Mouse (Mus musculus): ENCODE results near the gene Pabpc4.

The Pabpc4 gene

GRCm38 (mm10) chr4:123342642-123343470 lies 80.7 kb downstream of the Pabpc4 start, which contains the start of gene Bmp8a:
Gene Bmp8a, minus strand, starts transcription at chr4:123343252.
- CTCF ChIA-PET = interaction anchor here in 3 of 4 experiments (0.7 to 1.7 kb wide), 8 partner anchors 9 to 39 kb away, joined by 3 to 9 read pairs (median 4); no protein-coding TSS in a partner anchor
- POLR2A ChIA-PET = interaction anchor here in 3 of 4 experiments (0.5 to 7.6 kb wide), 37 partner anchors 8 to 574 kb away, joined by 3 to 61 read pairs (median 5); partner anchors contain the start of gene Rragc (in 1 of the 3)

DNA sequence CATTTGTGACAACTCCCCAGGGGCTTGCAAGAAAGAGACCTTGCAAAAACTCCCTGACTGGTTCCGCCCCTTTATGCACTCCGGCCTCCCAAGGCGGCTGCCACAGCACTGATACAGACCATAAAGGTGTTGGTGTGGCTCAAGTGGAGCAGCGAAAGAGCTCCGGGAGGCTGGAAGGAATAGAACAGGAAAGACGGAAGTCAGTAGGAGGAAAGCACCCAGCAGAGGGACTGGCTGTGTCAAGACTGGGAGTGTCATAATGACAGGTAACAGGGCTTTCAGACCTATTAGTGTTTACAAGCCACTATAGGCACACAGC lies 81.3 kb downstream of the Pabpc4 start:
- ChIA-PET CTCF (interaction anchor here in 2 of 4 experiments (0.7 to 1.7 kb wide), 3 partner anchors 9 to 38 kb away, joined by 3 to 9 read pairs (median 5); no protein-coding TSS in a partner anchor), POLR2A (interaction anchor here in 2 of 4 experiments (0.6 to 7.6 kb wide), 25 partner anchors 10 to 371 kb away, joined by 3 to 61 read pairs (median 4); partner anchors contain the start of gene Oxct2a (in 1 of the 2))
